Mouse (Mus musculus) right cerebral cortex, adult 2 months (tissue): ENCODE data around the gene Mcoln1.

Experiments
- DNase-seq, 2 experiments: peaks; one replicate each; pipeline ENCODE4 v3.0.0; 2021 to 2022; ENCODE audit warnings: low spot score in 2 of 2

The Mcoln1 gene

GRCm38 (mm10) chr8:3500235-3501090, at the start of gene Mcoln1:
TSS of gene Mcoln1 (plus strand) at chr8:3500457.
- DNase-seq, result peak; percentile 97 to 99

- no peak for DNase-seq
Observed at GRCm38 (mm10) chr8:3450670-3451069, 49.6 kb upstream of the Mcoln1 start.

- DNase-seq, result no peak
Observed at GRCm38 (mm10) chr8:3451992-3452391, 48.3 kb upstream of the Mcoln1 start.

- no peak for DNase-seq
Observed at GRCm38 (mm10) chr8:3463248-3463647, 37.0 kb upstream of the Mcoln1 start.

GRCm38 (mm10) chr8:3464309-3464708, 35.9 kb upstream of the Mcoln1 start:
- no peak for DNase-seq

- DNase-seq, result peak; percentile 81 to 89
Observed at GRCm38 (mm10) chr8:3467006-3467885, 33.0 kb upstream of the Mcoln1 start, which contains the start of gene Pex11g. TSS of gene Pex11g (minus strand) at chr8:3467680.

GRCm38 (mm10) chr8:3467886-3468545, 32.2 kb upstream of the Mcoln1 start:
- DNase-seq, result no peak

- DNase-seq, result no peak
Observed at GRCm38 (mm10) chr8:3468838-3469237, 31.4 kb upstream of the Mcoln1 start.

- DNase-seq, result no peak
Observed at GRCm38 (mm10) chr8:3470562-3470961, 29.7 kb upstream of the Mcoln1 start, which contains the start of gene Tex45. TSS of gene Tex45 (plus strand) at chr8:3470862.

GRCm38 (mm10) chr8:3475715-3476429, 24.4 kb upstream of the Mcoln1 start:
- DNase-seq, result no peak

- DNase-seq, result no peak
Observed at GRCm38 (mm10) chr8:3480221-3480785, 20.0 kb upstream of the Mcoln1 start.

GRCm38 (mm10) chr8:3481605-3482004, 18.7 kb upstream of the Mcoln1 start:
- no peak for DNase-seq

GRCm38 (mm10) chr8:3482240-3482740, 18.0 kb upstream of the Mcoln1 start:
- no peak for DNase-seq

GRCm38 (mm10) chr8:3483546-3483945, 16.7 kb upstream of the Mcoln1 start:
- no peak for DNase-seq

- no peak for DNase-seq
Observed at GRCm38 (mm10) chr8:3485192-3485591, 15.1 kb upstream of the Mcoln1 start.

- DNase-seq, result peak; percentile 49 to 62
Observed at GRCm38 (mm10) chr8:3492901-3493844, 7.1 kb upstream of the Mcoln1 start, which contains the start of gene Zfp358. TSS of gene Zfp358 (plus strand) at chr8:3493138.

- no peak for DNase-seq
Observed at GRCm38 (mm10) chr8:3493845-3494208, 6.4 kb upstream of the Mcoln1 start.

GRCm38 (mm10) chr8:3495578-3496427, 4.5 kb upstream of the Mcoln1 start:
- no peak for DNase-seq

GRCm38 (mm10) chr8:3496428-3496748, 3.9 kb upstream of the Mcoln1 start:
- DNase-seq, result no peak
